Mouse (Mus musculus) splenic B cell, adult 2 months (primary cell): ENCODE results near the gene Lhfp.
"Not testable (repeated sequence)": the region's sequence is repeated elsewhere in the genome, so short reads cannot be mapped to it uniquely, and the experiment has no call there.

Source experiments
- DNase-seq: peaks from one replicate; pipeline ENCODE4 v3.0.0-alpha.2; 2011; ENCODE audit warnings: low read depth, low spot score
- H3K27me3 ChIP-seq: 2 replicates; pipeline ENCODE4 v1.6.1; 2012; ENCODE audit warnings: mild to moderate bottlenecking, low read length, moderate library complexity, mixed read lengths; ENCODE audit not compliant: control insufficient read depth, poor library complexity, insufficient read depth, severe bottlenecking
- H3K36me3 ChIP-seq: 2 replicates; pipeline ENCODE4 v1.6.1; 2012; ENCODE audit warnings: mild to moderate bottlenecking, low read length, moderate library complexity, mixed read lengths; ENCODE audit not compliant: control insufficient read depth, poor library complexity, insufficient read depth, severe bottlenecking

Lhfp gene

DNA sequence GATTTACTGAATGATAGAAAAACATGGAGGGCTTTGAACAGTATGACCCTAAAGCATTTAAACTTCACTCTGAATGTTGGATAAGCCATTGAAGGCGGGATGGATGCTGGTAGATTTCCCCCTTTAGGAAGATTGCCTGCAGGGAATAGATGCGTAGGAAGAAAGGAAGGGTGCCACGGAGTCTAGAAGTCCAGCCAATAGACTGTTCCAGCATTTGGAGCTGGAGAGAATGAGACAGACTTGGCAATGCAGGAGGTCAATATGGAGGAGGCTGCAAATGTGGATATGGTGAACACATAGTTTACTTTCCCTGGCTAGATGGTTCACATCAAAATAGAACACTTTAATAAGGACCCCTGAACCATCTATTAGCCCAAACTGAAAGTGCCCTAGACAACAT is 58.9 kb downstream of the Lhfp start:
- no peak for DNase-seq
- Histone ChIP-seq H3K27me3 (no peaks in the 10 kb centered on the region), H3K36me3 (no peaks in the 10 kb centered on the region)

DNA sequence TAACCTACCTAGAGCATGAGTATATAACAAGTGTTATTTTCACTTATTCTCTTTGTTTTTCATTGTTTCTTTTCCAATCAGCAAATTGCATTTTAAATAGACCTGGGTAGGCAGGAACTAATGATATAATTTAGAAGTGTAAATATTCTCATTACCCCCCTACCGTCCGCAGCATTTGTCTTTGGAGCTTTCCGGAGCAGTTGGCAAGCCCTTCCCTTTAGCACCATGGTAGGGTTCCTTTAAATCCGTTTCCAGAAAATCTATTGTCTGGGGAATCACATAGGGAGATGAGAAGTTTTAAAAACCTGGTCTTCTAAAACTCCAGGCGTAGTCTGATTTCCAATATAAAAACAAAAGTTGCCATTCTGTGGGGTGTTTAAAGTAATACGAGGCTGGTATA is 59.5 kb downstream of the Lhfp start:
- Histone ChIP-seq H3K27me3 (no peaks in the 10 kb centered on the region), H3K36me3 (no peaks in the 10 kb centered on the region)
- no peak for DNase-seq

DNA sequence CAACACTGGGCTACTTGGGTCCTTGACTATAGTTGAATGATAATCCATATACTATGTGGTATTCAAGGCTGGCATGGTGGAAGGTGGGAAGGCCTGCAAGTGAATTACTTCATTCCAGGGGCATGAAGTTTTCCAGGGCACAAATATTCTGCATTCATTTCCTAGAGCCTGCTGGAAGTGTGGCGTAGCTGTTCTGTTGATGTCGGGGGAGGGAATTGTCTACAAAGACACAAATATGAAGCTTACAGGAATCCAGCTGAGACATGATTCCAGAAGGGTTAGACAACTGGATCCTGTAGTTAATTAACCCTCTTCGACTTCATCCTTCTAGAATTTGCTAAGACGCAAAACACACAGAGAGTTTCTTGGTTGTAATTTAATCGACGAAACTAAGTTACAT is 60.4 kb downstream of the Lhfp start:
- no peak for DNase-seq
- Histone ChIP-seq H3K27me3 (no peaks in the 10 kb centered on the region), H3K36me3 (no peaks in the 10 kb centered on the region)

DNA sequence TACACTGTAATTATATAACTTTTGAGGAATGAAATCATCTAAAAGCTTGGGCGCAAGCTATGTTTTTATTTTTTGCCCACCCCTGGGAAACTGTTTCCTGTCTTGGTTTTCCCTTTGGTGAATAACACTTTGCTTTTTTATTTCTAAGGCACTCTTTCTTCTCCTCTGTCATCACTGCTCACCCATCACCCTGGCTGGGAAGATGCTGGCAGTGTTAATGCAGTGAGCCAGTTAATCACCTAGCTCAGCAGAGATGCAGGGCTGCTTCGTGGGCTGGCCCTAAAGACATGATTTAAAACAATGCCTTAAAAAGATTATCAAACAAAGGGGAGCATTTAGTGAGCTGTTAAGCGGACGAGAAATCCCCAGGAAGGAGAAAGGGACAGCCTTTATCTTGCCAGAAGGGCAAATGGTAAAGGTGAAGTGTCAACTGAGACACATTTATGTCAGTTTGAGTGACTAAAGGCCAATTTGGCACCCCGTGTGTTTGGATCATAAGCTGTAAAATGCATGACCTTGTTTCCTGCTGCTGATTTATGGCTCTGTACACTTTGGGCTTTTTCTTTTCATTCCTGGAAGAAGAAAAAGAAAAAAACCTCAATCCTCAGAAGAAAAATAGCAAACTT is 60.9 kb downstream of the Lhfp start:
- Histone ChIP-seq H3K27me3 (no peaks in the 10 kb centered on the region), H3K36me3 (no peaks in the 10 kb centered on the region)
- DNase-seq = no peak

DNA sequence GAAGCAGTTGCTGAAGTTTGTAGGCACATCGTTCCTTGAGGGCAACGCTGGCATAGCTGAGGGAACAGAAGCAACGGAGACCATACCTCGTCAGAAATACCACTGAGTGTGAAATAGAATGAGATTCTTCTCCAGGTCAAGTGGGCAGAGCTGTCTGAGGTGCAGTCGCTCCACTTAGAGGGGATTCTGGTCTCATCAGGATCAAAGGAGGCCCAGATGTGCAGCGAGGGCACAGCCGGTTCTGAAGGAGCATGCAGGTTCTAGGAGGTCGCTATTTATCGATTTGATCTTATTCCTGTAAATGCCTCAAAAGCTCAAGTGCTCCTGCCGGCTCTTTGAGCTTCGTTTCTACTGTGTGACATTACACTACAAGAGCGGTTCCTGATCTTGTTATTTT is 61.4 kb downstream of the Lhfp start:
- Histone ChIP-seq H3K27me3 (no peaks in the 10 kb centered on the region), H3K36me3 (no peaks in the 10 kb centered on the region)
- DNase-seq = no peak

DNA sequence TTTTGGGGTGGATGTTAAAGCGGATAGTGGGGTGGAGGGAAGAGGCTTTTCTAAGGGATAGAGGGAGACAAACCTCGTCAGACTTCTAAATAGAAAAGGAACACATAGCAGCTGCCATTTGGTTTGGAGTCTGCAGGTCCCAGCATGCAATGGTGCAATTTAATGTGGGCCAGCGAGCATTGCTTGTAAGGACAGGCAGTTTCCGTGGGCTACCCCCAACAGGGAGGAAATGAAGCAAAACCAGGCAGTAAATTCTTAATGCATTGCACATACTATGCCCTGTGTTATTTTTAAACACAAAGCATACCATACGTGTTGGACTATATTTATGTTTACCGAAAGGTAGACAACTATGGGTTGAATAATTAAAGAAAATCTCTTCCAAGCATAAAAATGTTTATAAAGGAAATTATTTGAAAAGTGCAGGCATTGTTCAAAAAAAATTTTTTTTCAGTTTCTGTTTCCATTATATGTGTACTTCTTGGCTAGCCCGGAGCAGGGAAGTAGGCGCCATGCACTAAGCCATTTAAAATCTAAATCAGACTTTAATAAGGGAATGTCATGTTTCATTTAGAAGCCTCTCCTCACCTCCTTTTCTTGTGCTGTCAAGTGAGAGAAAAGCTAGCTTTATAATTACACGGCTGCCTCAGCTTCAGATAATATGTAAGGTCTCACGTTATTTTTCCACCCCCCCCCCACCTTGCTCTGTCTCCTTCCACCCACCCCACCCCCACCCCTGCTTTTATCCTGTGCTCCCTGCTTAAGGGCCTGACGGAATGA is 67.5 kb downstream of the Lhfp start:
- DNase-seq = no peak
- Histone ChIP-seq H3K36me3 (no peaks in the 10 kb centered on the region), H3K27me3 (no peaks in the 10 kb centered on the region)

DNA sequence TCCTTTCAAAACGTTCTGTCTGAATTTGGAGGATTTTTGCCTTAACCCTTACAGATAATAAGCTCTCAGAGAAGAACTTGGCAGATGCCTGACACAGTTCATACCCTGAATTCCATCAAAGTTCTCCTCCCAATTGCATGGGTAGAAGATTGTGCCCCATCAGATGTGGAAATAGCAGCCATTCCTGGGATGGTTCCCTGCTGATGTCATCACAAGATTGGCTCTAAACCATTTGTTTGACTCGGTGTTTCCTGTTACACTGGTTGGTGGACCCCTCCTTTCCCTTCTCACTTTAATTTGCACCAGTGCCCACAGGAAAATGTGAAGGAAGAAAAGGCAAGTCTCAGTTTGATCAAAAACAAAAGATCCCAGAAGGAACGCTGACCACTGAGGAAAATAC is 68.6 kb downstream of the Lhfp start:
- no peaks in the 10 kb centered on the region for H3K27me3 ChIP-seq
- no peaks in the 10 kb centered on the region for H3K36me3 ChIP-seq
- no peak for DNase-seq

DNA sequence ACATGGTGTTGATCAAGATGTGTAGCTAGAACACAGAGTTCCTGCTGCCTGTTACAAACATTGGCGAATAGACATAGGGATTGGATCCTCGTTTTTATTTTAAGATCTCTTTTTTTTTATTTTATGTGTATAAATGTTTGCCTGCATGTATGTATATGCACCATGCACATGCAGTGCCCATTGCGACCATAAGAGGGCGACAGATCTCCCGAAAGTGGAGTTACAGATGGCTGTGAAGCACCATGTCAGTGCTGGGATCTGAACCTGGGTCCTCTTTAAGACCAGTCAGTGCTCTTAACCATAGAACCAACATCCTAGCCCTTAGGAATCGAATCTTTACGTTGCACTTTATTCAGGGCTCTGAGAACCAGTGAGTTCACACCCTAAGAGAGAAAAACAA is 70.7 kb downstream of the Lhfp start:
- DNase-seq = peak; percentile 3
- H3K27me3 ChIP-seq = no peaks in the 10 kb centered on the region
- H3K36me3 ChIP-seq = no peaks in the 10 kb centered on the region

DNA sequence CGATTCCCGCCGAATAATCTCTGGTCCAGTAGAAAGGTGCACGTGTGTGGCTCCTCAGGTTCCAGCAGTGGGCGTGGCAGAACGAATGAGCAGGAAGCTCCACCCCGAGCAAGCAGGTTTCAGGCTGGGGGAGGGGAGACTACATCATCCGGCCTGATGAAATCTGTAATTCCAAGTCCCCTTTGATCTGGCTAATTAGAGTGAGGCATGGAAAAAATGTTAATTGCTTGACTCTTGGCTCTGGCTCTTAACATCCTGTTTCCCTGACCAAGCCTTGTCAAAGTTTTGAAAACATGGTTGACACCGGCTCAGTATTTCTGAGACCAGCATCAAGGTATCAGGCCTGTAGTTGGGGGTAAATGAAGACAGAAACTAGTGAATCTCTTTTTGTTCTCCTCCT is 77.4 kb downstream of the Lhfp start:
- not testable (repeated sequence) for DNase-seq, H3K36me3 ChIP-seq, H3K27me3 ChIP-seq

DNA sequence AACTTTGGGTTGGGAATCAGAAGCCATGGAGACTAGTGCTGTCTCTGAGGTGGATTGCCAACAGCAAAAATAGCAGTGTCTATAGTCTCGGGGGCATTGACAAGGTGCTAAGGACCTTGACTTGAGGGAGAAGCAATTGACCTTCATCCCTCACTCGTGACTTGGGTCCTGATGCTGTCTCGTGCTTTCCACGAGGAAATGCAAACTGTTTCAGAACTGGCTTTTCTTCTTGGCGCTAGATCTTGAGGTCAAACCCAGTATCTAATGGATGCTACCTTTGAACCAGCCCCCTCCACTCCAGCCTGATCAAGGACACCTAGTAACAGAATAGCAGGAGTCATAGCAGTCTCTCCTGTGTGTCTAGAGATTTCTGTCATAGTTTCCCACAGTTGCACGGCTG is 78.7 kb downstream of the Lhfp start:
- Histone ChIP-seq H3K36me3 (no peaks in the 10 kb centered on the region), H3K27me3 (no peaks in the 10 kb centered on the region)
- no peak for DNase-seq

DNA sequence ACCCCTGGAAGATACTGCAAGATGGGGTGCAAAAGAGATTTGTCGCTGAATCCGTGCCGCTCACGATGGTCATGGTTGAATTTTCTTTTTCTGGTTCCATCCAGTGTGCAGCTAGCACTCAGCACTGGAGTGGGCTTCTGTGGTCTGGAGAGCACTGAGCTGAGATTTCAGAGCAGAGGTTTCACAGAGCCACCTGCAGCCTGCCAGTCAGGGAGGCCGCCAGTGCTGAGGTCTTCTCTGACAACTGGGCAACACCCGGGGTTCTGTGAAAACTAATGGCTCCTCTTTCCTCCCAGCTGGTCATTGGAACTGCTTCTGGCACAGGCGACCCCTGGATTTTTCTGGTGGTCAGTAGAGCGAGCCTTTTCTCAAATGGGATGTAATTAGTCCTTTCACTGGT is 84.2 kb downstream of the Lhfp start:
- Histone ChIP-seq H3K27me3 (no peaks in the 10 kb centered on the region), H3K36me3 (no peaks in the 10 kb centered on the region)
- DNase-seq = no peak

DNA sequence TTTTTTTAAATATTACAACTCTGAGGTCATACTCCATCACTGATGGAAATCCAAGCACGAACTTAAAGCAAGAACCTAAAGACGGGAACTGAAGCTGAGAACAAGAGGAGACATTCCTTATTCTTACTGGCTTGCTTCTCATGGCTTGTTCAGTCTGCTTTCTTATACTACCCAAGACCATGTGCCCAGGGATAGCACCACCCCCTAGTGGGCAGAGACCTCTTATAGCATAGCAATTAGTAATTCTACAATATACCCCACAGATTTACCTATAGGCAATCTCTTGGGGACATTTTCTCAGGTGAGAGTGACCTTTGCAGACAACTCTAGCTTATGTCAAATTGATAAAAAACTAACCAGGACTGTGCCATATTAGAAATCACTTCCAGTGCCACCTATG is 97.5 kb downstream of the Lhfp start:
- H3K36me3 ChIP-seq = no peaks in the 10 kb centered on the region
- no peak for DNase-seq
- no peaks in the 10 kb centered on the region for H3K27me3 ChIP-seq

DNA sequence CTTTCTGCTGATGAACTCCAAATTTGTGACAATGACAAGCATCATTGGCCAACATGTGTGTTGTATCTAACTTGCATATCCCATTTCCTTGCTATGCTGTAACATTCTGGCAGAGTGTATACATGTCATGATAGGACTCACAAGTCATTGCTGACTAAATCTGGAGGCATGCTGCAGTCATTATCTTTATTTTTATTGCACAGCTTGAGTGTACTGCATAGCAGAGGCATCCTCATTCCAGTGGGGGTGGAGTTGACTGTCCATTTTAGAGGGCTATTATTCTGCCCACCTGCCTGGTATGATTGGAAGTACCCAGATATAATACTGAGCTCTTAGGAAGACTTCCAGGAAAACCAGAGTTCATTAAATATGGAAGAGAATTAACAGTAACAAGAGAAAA is 97.9 kb downstream of the Lhfp start:
- no peaks in the 10 kb centered on the region for H3K36me3 ChIP-seq
- DNase-seq = no peak

DNA sequence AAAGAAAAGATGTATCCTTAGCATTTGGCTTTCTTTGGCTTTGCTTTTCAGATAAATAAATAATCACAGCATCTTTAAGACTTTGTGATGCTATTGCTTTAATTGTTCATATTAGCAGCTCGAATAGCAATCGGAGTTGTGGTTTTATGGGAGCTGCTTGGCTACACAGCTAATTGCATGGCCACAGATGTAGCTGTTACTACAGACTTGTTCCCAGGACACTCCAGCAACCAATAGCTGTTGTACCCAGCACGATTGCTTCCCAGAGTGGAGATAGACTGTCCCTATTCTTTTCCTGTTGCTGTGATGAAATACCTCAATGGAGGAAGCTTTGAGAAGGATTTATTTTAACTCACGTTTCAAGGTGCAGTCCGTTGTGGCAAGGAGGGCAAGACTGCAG is 98.3 kb downstream of the Lhfp start:
- Histone ChIP-seq H3K27me3 (no peaks in the 10 kb centered on the region), H3K36me3 (no peaks in the 10 kb centered on the region)
- DNase-seq = no peak

More for the DNA sequence above, 97.9 kb downstream of the Lhfp start:
- no peaks in the 10 kb centered on the region for H3K27me3 ChIP-seq

DNA sequence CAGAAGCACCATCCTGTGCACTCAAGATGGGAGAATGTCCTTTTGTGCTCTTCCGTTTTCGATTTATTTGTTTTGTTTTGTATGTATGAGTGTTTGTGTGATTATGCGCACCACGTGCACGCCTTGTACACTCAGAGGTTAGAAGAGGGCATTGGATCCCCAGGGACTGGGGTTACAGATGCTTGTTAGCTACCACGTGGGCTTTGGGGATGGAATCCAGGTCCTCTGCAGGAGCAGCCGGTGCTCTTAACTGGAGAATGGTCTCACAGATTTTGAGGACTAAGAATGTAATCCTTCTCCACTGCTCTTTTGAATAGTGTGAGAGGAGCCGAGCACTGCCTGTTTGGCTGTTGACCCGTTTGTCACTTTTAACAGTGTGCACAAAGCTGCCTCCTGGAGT is 101.2 kb downstream of the Lhfp start:
- Histone ChIP-seq H3K27me3 (no peaks in the 10 kb centered on the region), H3K36me3 (no peaks in the 10 kb centered on the region)
- DNase-seq = no peak

DNA sequence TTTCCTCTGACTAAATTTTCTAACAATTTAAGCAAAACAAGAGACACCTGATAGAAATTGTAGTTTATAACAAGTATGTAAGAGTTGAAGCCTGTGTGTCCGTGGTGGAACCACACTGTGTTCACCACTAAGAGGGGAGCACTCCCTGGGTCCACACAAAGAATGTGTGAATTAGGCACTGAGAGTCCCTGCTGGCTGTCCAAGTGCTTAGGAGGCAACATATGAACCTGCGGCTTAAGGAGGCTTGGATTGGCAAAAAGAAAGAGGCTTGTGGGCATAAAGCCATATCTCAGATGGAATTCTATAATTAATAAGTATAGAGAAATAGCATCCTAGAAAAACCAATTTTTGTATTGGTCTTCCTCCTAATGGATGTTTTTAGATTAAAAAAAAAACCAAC is 104.2 kb downstream of the Lhfp start:
- no peaks in the 10 kb centered on the region for H3K36me3 ChIP-seq
- H3K27me3 ChIP-seq = no peaks in the 10 kb centered on the region
- no peak for DNase-seq
